Mouse (Mus musculus): Measurements from ENCODE around the gene Mdm1. TPM values are rescaled to one million over a fixed set of nuclear protein-coding genes. Genes with fewer than 3 reads are reported as not detected.

Gene Mdm1
- 48.3 and 49.7 TPM in 2 replicates for polyA plus RNA-seq (2015; fragmentation: Nextera tagmentation; extraction: Ambion mirVana)

- Histone ChIP-seq H3K9me3 (replicated peaks) (no peaks in the 10 kb centered on the region), H3K27ac (peak within 1 kb of the TSS; percentile 67), H3K27me3 (no peaks in the 10 kb centered on the region), H3K9ac (peak within 1 kb of the TSS; percentile 71), H3K4me3 (peak within 1 kb of the TSS; percentile 72), H3K36me3 (ENCODE audit: poor library complexity, severe bottlenecking) (peaks cover under 1% of the 10 kb centered on the region; the same call in 1 of the 2 replicates), H3K4me1 (peaks cover 16% of the 10 kb centered on the region), H3K4me2 (peak within 1 kb of the TSS; percentile 78)
- WGBS, result 6% methylated on average over 45 of the region's 47 CpGs
- peak; percentile 100 for ATAC-seq
These were observed at the start of gene Mdm1 for GRCm38 (mm10) chr10:118141018-118141883. TSS of gene Mdm1 (plus strand) at chr10:118141811.

- Histone ChIP-seq H3K4me1 (peaks cover 5% of the 10 kb centered on the region), H3K4me2 (no peak overlapping the region), H3K36me3 (ENCODE audit: poor library complexity, severe bottlenecking) (no peaks in the 10 kb centered on the region), H3K27ac (no peak overlapping the region), H3K9me3 (replicated peaks) (no peaks in the 10 kb centered on the region; the same call in 1 of the 2 replicates), H3K27me3 (no peaks in the 10 kb centered on the region), H3K4me3 (no peak overlapping the region), H3K9ac (no peak overlapping the region)
- WGBS, result 88% methylated on average over 6 of the region's 6 CpGs
- no peak for ATAC-seq
These were observed 48.9 kb upstream of the Mdm1 start for GRCm38 (mm10) chr10:118092745-118093144.

- no peak overlapping the region for H3K9ac ChIP-seq
- no peak for ATAC-seq
- H3K4me1 ChIP-seq, result no peaks in the 10 kb centered on the region
- no peaks in the 10 kb centered on the region for H3K36me3 ChIP-seq (ENCODE audit: poor library complexity, severe bottlenecking)
- no peak overlapping the region for H3K4me3 ChIP-seq
- WGBS, result 66% methylated on average over 9 of the region's 9 CpGs
- H3K27ac ChIP-seq, result no peak overlapping the region
- no peak overlapping the region for H3K4me2 ChIP-seq
- no peaks in the 10 kb centered on the region for H3K27me3 ChIP-seq
- no peaks in the 10 kb centered on the region; the same call in 1 of the 2 replicates for H3K9me3 ChIP-seq (replicated peaks)
These were observed 47.9 kb upstream of the Mdm1 start for GRCm38 (mm10) chr10:118093728-118094127.

GRCm38 (mm10) chr10:118094853-118095252, 46.8 kb upstream of the Mdm1 start:
- no peak for ATAC-seq
- WGBS, result 88% methylated on average over 4 of the region's 4 CpGs
- no peaks in the 10 kb centered on the region; the same call in 1 of the 2 replicates for H3K9me3 ChIP-seq (replicated peaks)
- no peaks in the 10 kb centered on the region for H3K36me3 ChIP-seq (ENCODE audit: poor library complexity, severe bottlenecking)
- no peak overlapping the region for H3K27ac ChIP-seq
- no peak overlapping the region for H3K9ac ChIP-seq
- no peaks in the 10 kb centered on the region for H3K4me1 ChIP-seq
- H3K4me2 ChIP-seq, result no peak overlapping the region
- no peaks in the 10 kb centered on the region for H3K27me3 ChIP-seq
- H3K4me3 ChIP-seq, result no peak overlapping the region

DNA sequence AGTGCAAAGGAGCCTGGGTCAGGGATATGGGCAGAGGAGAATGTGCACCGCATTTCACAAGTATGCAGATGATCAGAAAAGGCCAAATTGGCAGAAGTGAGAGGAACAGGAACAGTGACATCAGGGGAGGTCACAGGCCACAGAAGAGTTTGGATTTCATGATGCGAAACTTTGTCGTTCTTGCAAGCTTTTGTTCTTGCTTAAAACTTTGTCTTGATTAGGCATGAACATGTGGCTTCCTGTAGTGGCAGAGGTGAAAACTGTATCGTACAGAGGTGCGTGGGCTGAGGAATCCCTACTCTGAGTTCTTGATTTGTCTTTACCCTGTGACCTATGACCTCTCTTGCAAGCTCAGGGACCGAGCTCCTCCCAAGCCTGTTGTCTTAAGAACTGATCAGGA, 45.4 kb upstream of the Mdm1 start:
- H3K9ac ChIP-seq, result no peak overlapping the region
- no peak overlapping the region for H3K4me2 ChIP-seq
- H3K4me1 ChIP-seq, result no peaks in the 10 kb centered on the region
- H3K27ac ChIP-seq, result no peak overlapping the region
- no peaks in the 10 kb centered on the region; the same call in 1 of the 2 replicates for H3K9me3 ChIP-seq (replicated peaks)
- no peaks in the 10 kb centered on the region for H3K36me3 ChIP-seq (ENCODE audit: poor library complexity, severe bottlenecking)
- no peak for ATAC-seq
- 83% methylated on average over 6 of the region's 6 CpGs for WGBS
- no peaks in the 10 kb centered on the region for H3K27me3 ChIP-seq
- no peak overlapping the region for H3K4me3 ChIP-seq

- no peak for ATAC-seq
- Histone ChIP-seq H3K4me2 (no peak overlapping the region), H3K9me3 (replicated peaks) (no peaks in the 10 kb centered on the region; the same call in 1 of the 2 replicates), H3K4me3 (no peak overlapping the region), H3K27me3 (no peaks in the 10 kb centered on the region), H3K27ac (no peak overlapping the region), H3K4me1 (no peaks in the 10 kb centered on the region), H3K9ac (no peak overlapping the region), H3K36me3 (ENCODE audit: poor library complexity, severe bottlenecking) (no peaks in the 10 kb centered on the region)
- 74% methylated on average over 3 of the region's 3 CpGs for WGBS
These were observed 43.7 kb upstream of the Mdm1 start for GRCm38 (mm10) chr10:118097898-118098297.

DNA sequence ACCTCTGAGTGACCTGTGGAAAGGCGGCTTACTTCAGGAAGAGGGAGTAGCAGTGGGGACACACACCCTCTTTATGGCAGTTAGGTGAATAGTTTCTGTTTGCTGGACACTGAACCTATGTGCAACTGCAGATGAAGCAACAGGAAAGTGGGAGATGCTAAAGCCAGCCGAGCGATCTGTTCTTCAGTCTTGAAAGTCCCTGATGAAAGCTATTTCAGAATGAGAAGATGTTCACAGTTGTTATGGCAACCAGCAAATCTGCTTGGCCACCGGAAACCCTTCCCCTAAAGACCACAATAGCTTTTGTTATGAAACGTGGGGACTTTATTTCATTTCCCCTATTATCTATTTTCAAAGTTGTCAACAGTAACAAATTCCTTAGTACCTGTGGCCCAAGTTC, 41.0 kb upstream of the Mdm1 start:
- no peak for ATAC-seq
- Histone ChIP-seq H3K4me2 (no peak overlapping the region), H3K4me1 (no peaks in the 10 kb centered on the region), H3K36me3 (ENCODE audit: poor library complexity, severe bottlenecking) (no peaks in the 10 kb centered on the region), H3K27me3 (peaks cover 3% of the 10 kb centered on the region; the same call in 1 of the 2 replicates), H3K4me3 (no peak overlapping the region), H3K9me3 (replicated peaks) (no peaks in the 10 kb centered on the region; the same call in 1 of the 2 replicates), H3K9ac (no peak overlapping the region), H3K27ac (no peak overlapping the region)
- 62% methylated on average over 5 of the region's 5 CpGs for WGBS

DNA sequence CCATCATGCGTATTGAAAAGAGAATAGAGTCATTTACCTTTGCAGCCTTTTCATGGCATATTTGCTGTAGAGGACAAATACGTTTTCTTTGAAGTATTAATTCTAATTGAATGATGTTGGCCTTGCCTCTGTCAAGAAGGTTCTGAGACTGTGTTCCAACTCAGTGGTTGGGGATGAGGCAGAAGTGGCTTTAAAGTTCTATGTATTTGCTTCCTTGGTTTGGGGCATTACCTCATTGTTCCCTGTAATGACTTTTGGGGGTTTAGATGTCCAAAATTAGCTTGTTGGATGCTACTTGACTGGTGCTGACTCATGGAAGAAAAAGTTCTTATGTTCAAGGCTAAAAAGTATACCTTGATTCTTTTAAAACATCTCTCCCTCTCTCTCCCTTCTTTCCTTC, 40.6 kb upstream of the Mdm1 start:
- Histone ChIP-seq H3K27me3 (peaks cover 3% of the 10 kb centered on the region; the same call in 1 of the 2 replicates), H3K36me3 (ENCODE audit: poor library complexity, severe bottlenecking) (no peaks in the 10 kb centered on the region), H3K4me2 (no peak overlapping the region), H3K4me1 (no peaks in the 10 kb centered on the region), H3K9me3 (replicated peaks) (no peaks in the 10 kb centered on the region; the same call in 1 of the 2 replicates), H3K27ac (no peak overlapping the region), H3K9ac (no peak overlapping the region), H3K4me3 (no peak overlapping the region)
- no peak for ATAC-seq
- 80% methylated on average over 2 of the region's 2 CpGs for WGBS

- H3K36me3 ChIP-seq (ENCODE audit: poor library complexity, severe bottlenecking), result no peaks in the 10 kb centered on the region
- H3K4me1 ChIP-seq, result no peaks in the 10 kb centered on the region
- 2% methylated on average over 20 of the region's 20 CpGs for WGBS
- H3K4me3 ChIP-seq, result peak overlapping the region; percentile 45
- peak overlapping the region; percentile 68 for H3K9ac ChIP-seq
- no peaks in the 10 kb centered on the region for H3K9me3 ChIP-seq (replicated peaks)
- H3K27ac ChIP-seq, result 0 out of 2 replicates have a peak overlapping the region, but pooled peaks have one; percentile 35
- peaks cover 3% of the 10 kb centered on the region; the same call in 1 of the 2 replicates for H3K27me3 ChIP-seq
- ATAC-seq, result peak; percentile 97
- peak overlapping the region; percentile 69 for H3K4me2 ChIP-seq
These were observed 38.5 kb upstream of the Mdm1 start for GRCm38 (mm10) chr10:118103020-118103666.

DNA sequence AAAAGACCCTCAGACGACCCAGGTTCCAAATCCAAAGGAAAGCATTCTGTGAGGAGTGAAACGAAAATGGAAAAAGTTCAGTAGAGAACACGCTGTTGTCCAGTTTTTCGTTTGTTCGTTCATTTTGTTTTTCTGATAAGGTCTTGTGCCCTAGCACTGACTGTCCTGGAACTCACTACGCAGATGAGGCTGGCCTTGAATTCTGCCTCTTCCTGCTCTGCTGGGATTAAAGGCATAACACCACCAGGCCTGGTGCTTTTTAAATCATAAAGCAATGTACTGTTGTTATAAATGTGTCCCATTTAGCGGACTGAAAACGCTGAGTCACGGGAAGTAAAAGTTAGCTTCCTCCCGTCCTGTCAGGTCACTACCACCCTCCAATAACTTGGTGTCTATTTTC, 37.7 kb upstream of the Mdm1 start:
- Histone ChIP-seq H3K27ac (no peak overlapping the region), H3K9ac (no peak overlapping the region), H3K27me3 (peaks cover 3% of the 10 kb centered on the region; the same call in 1 of the 2 replicates), H3K4me2 (no peak overlapping the region), H3K9me3 (replicated peaks) (no peaks in the 10 kb centered on the region), H3K4me1 (no peaks in the 10 kb centered on the region), H3K36me3 (ENCODE audit: poor library complexity, severe bottlenecking) (no peaks in the 10 kb centered on the region), H3K4me3 (no peak overlapping the region)
- WGBS, result 83% methylated on average over 10 of the region's 10 CpGs
- no peak for ATAC-seq

GRCm38 (mm10) chr10:118107031-118107430, 34.6 kb upstream of the Mdm1 start:
- Histone ChIP-seq H3K4me2 (no peak overlapping the region), H3K9ac (no peak overlapping the region), H3K4me1 (no peaks in the 10 kb centered on the region), H3K4me3 (no peak overlapping the region), H3K9me3 (replicated peaks) (no peaks in the 10 kb centered on the region), H3K36me3 (ENCODE audit: poor library complexity, severe bottlenecking) (no peaks in the 10 kb centered on the region), H3K27ac (no peak overlapping the region), H3K27me3 (peaks cover 3% of the 10 kb centered on the region; the same call in 1 of the 2 replicates)
- WGBS, result 87% methylated on average over 9 of the region's 9 CpGs
- ATAC-seq, result no peak

Data from forebrain, embryonic 13.5 days (tissue).